Mouse (Mus musculus) kidney, postnatal 0 days (tissue): ENCODE measurements at regions not wholly inside any gene's neighbourhood (a gene's known extent, or its start where the extent isn't known, plus 50 kb on each side); places are given as distances from the start of the nearest gene placed in this dataset.

ENCODE experiments used
- ATAC-seq: fragments of 200-750 bp; cut with Nextera tagmentation; replicated peaks from 2 replicates; pipeline ENCODE4 v1.8.0; 2017; ENCODE audit warnings: low read depth, moderate number of reproducible peaks, moderate TSS enrichment, moderate library complexity; ENCODE audit not compliant: low FRiP score
- DNase-seq: peaks from one replicate; pipeline ENCODE4 v3.0.0-alpha.2; 2016; ENCODE audit warnings: low spot score
- H3K27ac ChIP-seq: fragments of 300-500 bp; sonication (generic); 2 replicates; pipeline ENCODE4 v1.5.1; 2014; ENCODE audit warnings: mild to moderate bottlenecking
- H3K27me3 ChIP-seq: fragments of 300-500 bp; sonication (generic); 2 replicates; pipeline ENCODE4 v1.6.1; 2014; ENCODE audit warnings: low read length, mixed read lengths; ENCODE audit not compliant: insufficient read depth
- H3K36me3 ChIP-seq: fragments of 300-500 bp; sonication (generic); 2 replicates; pipeline ENCODE4 v1.6.1; 2014; ENCODE audit warnings: low read length, mixed read lengths; ENCODE audit not compliant: insufficient read depth
- H3K4me1 ChIP-seq: fragments of 300-500 bp; sonication (generic); replicated peaks from 2 replicates; pipeline ENCODE4 v1.6.1; 2014; ENCODE audit warnings: antibody characterized with exemption, low read length, mixed read lengths; ENCODE audit not compliant: insufficient read depth
- H3K4me2 ChIP-seq: fragments of 300-500 bp; sonication (generic); 2 replicates; pipeline ENCODE4 v1.6.1; 2014; ENCODE audit warnings: mild to moderate bottlenecking, low read length, moderate library complexity, mixed read lengths
- H3K4me3 ChIP-seq: fragments of 300-500 bp; sonication (generic); replicated peaks from 2 replicates; pipeline ENCODE4 v1.5.1; 2014; ENCODE audit warnings: low read depth, low read length
- H3K9ac ChIP-seq: fragments of 300-500 bp; sonication (generic); 2 replicates; pipeline ENCODE4 v1.6.1; 2014; ENCODE audit warnings: low read depth, low read length
- H3K9me3 ChIP-seq: fragments of 300-500 bp; sonication (generic); replicated peaks from 2 replicates; pipeline ENCODE4 v1.6.1; 2016; ENCODE audit warnings: low read length, inconsistent platforms, mixed read lengths
- CTCF ChIP-seq: IDR thresholded peaks from 2 replicates; pipeline ENCODE4 v1.5.1; 2016; ENCODE audit warnings: antibody characterized with exemption, low read depth, mild to moderate bottlenecking, moderate library complexity
- WGBS: fragments of 180-500 bp; shearing (Covaris S2); extraction: QIAGEN DNeasy Blood & Tissue Kit; methylation state at CpG from one replicate; pipeline ENCODE4 v1.1.7; 2014; 5-methylcytosine and 5-hydroxymethylcytosine counted together

DNA sequence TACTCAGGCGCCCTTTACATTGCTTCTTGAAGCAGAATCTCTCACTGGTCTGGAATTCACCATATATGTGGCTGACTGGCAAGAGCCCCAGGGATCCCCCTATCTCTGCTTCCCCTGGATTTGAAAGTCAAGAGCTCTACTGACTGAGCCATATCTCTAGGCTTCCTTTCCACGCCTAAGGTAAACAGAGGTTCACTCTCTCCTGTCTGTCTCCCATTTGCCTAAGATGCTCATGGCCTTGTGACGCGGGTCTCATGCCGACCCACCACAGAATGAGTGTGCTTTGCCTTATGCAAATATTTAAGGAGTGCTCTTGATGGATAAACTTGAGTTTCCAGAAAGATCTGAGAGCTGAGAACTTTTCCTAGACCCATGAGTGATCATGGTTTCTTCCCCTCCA lies 173.9 kb downstream of the Vrk1 start:
- no peaks in the 10 kb centered on the region for H3K27me3 ChIP-seq
- no peak overlapping the region for H3K9ac ChIP-seq
- DNase-seq (no peak), ATAC-seq (no peak)
- H3K4me2 ChIP-seq: no peak overlapping the region
- no peak overlapping the region for H3K4me3 ChIP-seq
- no peak for TF ChIP-seq CTCF
- 87% methylated on average over 5 of the region's 5 CpGs for WGBS
- H3K36me3 ChIP-seq: no peaks in the 10 kb centered on the region
- no peaks in the 10 kb centered on the region for H3K9me3 ChIP-seq
- no peaks in the 10 kb centered on the region for H3K4me1 ChIP-seq
- no peak overlapping the region for H3K27ac ChIP-seq

DNA sequence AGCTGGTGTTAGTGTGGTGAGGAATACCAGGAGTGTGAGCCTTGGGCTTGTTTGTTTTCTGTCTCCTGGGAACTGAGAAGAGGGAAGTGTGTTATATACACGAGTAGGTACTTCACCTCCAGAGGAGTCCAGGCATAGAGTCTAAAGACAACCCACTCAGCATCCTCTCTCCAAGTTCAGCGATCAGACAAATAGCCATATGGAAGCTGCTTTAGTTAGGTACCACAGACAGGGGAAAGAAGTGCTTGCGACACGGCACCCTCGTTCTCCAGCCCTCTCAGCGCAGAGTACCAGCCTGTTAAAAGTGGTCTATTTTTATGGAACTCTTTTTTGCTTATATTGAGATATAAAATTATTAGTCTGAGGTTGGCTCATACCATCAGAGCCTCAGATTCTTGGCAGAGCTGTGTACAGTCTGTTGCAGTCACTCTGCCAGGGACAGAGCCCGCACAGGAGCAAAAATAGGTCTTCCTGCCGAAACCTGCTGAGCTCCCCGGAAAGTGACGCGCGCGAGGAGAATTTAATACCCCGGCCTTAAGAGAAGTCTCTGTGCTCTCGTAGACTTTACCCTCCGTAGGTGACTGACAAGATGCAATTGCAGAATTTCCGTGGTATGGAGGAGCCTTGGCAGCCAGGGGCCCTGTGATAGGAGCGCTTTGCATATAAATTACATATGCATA lies 175.5 kb downstream of the Vrk1 start:
- no peak for TF ChIP-seq CTCF
- no peak for ATAC-seq
- no peaks in the 10 kb centered on the region for H3K36me3 ChIP-seq
- H3K4me2 ChIP-seq: no peak overlapping the region
- no peaks in the 10 kb centered on the region for H3K9me3 ChIP-seq
- no peak for DNase-seq
- H3K9ac ChIP-seq: no peak overlapping the region
- H3K4me1 ChIP-seq: no peaks in the 10 kb centered on the region
- no peak overlapping the region for H3K27ac ChIP-seq
- no peaks in the 10 kb centered on the region for H3K27me3 ChIP-seq
- no peak overlapping the region for H3K4me3 ChIP-seq
- WGBS: 73% methylated on average over 18 of the region's 18 CpGs

DNA sequence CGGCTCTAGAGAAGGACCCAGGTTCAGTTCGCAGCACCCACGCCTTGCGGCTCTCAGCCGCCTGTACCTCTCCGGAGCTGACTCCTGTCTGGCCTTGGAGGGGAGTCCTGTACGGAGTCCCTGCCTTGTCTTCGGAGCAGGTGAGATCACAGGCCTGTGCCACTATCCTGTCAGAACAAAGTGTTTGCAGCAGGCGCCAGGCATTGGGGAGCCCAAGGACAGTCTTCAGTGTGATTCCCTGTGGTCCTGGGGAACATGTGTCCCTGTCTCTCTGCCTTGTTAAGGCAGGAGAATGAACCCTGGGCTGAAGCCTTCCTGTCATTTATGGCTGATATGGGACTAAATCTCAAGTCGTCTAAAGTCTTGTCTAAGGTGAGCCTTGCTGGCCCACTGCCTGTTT lies 176.5 kb downstream of the Vrk1 start:
- H3K36me3 ChIP-seq: no peaks in the 10 kb centered on the region
- H3K27ac ChIP-seq: no peak overlapping the region
- H3K4me1 ChIP-seq: no peaks in the 10 kb centered on the region
- no peaks in the 10 kb centered on the region for H3K9me3 ChIP-seq
- ATAC-seq (no peak), DNase-seq (no peak)
- no peak for TF ChIP-seq CTCF
- 91% methylated on average over 10 of the region's 10 CpGs for WGBS
- no peaks in the 10 kb centered on the region for H3K27me3 ChIP-seq
- H3K9ac ChIP-seq: no peak overlapping the region
- no peak overlapping the region for H3K4me2 ChIP-seq
- no peak overlapping the region for H3K4me3 ChIP-seq

GRCm38 (mm10) chr12:106191771-106192170 lies 181.7 kb downstream of the Vrk1 start:
- 81% methylated on average over 7 of the region's 7 CpGs for WGBS
- Histone ChIP-seq H3K9me3 (no peaks in the 10 kb centered on the region), H3K27me3 (no peaks in the 10 kb centered on the region), H3K27ac (no peak overlapping the region), H3K4me2 (no peak overlapping the region), H3K36me3 (no peaks in the 10 kb centered on the region), H3K9ac (no peak overlapping the region), H3K4me3 (no peak overlapping the region), H3K4me1 (no peaks in the 10 kb centered on the region)
- ATAC-seq (no peak), DNase-seq (no peak)
- TF ChIP-seq CTCF: no peak

GRCm38 (mm10) chr12:106199302-106199701 lies 189.3 kb downstream of the Vrk1 start:
- no peak overlapping the region for H3K4me3 ChIP-seq
- 22% methylated on average over 4 of the region's 4 CpGs for WGBS
- no peak overlapping the region for H3K9ac ChIP-seq
- H3K9me3 ChIP-seq: no peaks in the 10 kb centered on the region
- H3K4me2 ChIP-seq: no peak overlapping the region
- DNase-seq: no peak
- no peak overlapping the region for H3K27ac ChIP-seq
- no peak for TF ChIP-seq CTCF
- H3K27me3 ChIP-seq: no peaks in the 10 kb centered on the region
- ATAC-seq: no peak
- no peaks in the 10 kb centered on the region for H3K4me1 ChIP-seq
- no peaks in the 10 kb centered on the region for H3K36me3 ChIP-seq

GRCm38 (mm10) chr12:106203526-106203925 lies 193.5 kb downstream of the Vrk1 start:
- Histone ChIP-seq H3K9me3 (no peaks in the 10 kb centered on the region), H3K27ac (no peak overlapping the region), H3K27me3 (no peaks in the 10 kb centered on the region), H3K9ac (no peak overlapping the region), H3K4me2 (no peak overlapping the region), H3K4me3 (no peak overlapping the region), H3K4me1 (no peaks in the 10 kb centered on the region), H3K36me3 (no peaks in the 10 kb centered on the region)
- no peak for TF ChIP-seq CTCF
- DNase-seq: no peak
- 72% methylated on average over 8 of the region's 8 CpGs for whole genome bisulfite sequencing
- ATAC-seq: no peak

GRCm38 (mm10) chr12:106210959-106211358 lies 200.9 kb downstream of the Vrk1 start:
- no peak overlapping the region for H3K27ac ChIP-seq
- H3K9me3 ChIP-seq: no peaks in the 10 kb centered on the region
- H3K4me1 ChIP-seq: no peaks in the 10 kb centered on the region
- no peaks in the 10 kb centered on the region for H3K36me3 ChIP-seq
- H3K4me2 ChIP-seq: no peak overlapping the region
- H3K9ac ChIP-seq: no peak overlapping the region
- WGBS: 85% methylated on average over 6 of the region's 6 CpGs
- no peak overlapping the region for H3K4me3 ChIP-seq
- DNase-seq: no peak
- TF ChIP-seq CTCF: no peak
- no peak for ATAC-seq
- no peaks in the 10 kb centered on the region for H3K27me3 ChIP-seq
